Comparison of ENCODE assay signal across 14 mouse cellular contexts in the genomic region with DNA sequence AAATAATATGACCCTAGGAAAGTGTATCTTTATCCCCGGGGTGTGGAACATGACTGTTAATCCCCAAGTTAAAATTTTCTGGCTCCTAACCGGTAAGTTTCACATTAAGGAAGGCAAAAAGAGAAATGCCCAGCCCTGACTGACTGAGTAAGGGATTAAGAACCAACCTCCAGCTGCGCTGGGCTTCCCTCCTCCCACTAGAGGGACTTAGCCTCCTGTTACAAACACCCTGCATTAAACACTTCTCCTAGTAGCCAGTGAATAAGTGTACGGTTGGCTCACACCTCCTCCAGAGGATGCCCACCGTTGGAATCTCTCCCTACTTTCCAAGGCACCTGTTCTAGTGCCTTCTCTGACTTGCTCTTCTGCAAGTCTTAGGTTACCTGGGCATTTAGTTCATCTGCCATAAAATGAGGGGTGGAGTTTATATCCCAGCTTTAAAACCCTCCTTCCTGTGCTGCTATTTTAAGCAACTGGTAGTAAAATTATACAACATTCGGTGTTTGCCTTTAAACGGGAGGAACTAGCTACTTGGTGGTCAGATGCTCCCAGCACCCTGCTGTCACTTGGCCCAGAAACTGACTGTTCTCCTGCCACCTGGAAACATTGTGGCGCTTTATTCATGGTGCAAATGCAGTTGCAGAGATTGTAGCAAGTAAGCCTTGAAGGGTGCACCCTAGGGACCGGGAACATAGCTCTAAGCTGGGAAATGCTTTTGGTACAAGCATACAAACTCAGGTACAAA. TPM values are rescaled to one million over a fixed set of nuclear protein-coding genes. Genes with fewer than 3 reads are reported as not detected.
DNase-seq lines count a peak whose midpoint lies in the region; ATAC-seq and TF ChIP-seq lines count a peak whose summit lies in the region.
"Had no signal": no experiment of that assay in that cellular context is flagged by ENCODE, and none has a peak within 500 bp of the region (broad histone marks: within the 10 kb centered on the region; RNA-seq: fewer than 3 reads in every experiment).

No protein-coding gene starts in this region.

- peaks cover 17% of the 10 kb centered on the region for H3K4me1 ChIP-seq in embryonic facial prominence, embryonic 14.5 days (ENCODE audit: control insufficient read depth, insufficient read depth, low read length)
- peaks cover 28% of the 10 kb centered on the region for H3K4me1 ChIP-seq in embryonic facial prominence, embryonic 10.5 days
- H3K4me1 ChIP-seq: liver, embryonic 13.5 days had no signal

- in situ Hi-C loops in Patski (cut with MboI; ENCODE audit: low pct_unique_long_range_greater_than_20kb) = loop anchor here (10.0 kb wide), 1 partner anchor 599 kb away; no protein-coding TSS in a partner anchor

- H3K9ac ChIP-seq in embryonic facial prominence, embryonic 14.5 days (ENCODE audit: low read depth, low read length) = no peak overlapping the region
- H3K9ac ChIP-seq: embryonic facial prominence, embryonic 12.5 days; forebrain, embryonic 15.5 days; hindbrain, embryonic 14.5 days; liver, embryonic 13.5 days had no signal

- no peaks in the 10 kb centered on the region for H3K9me3 ChIP-seq in embryonic facial prominence, embryonic 14.5 days (ENCODE audit: control insufficient read depth, low read length)
- H3K9me3 ChIP-seq in embryonic facial prominence, embryonic 10.5 days = no peaks in the 10 kb centered on the region
- H3K9me3 ChIP-seq: embryonic facial prominence, embryonic 12.5 days; forebrain, embryonic 15.5 days; liver, embryonic 13.5 days had no signal

- no peaks in the 10 kb centered on the region for H3K36me3 ChIP-seq in embryonic facial prominence, embryonic 14.5 days (ENCODE audit: control insufficient read depth, insufficient read depth, low read length)
- no peaks in the 10 kb centered on the region for H3K36me3 ChIP-seq in embryonic facial prominence, embryonic 10.5 days (replicated peaks)
- H3K36me3 ChIP-seq: embryonic facial prominence, embryonic 12.5 days; forebrain, embryonic 15.5 days; liver, embryonic 13.5 days had no signal

- CTCF ChIA-PET in Patski (lab: Charles Lee) = interaction anchor here (0.9 to 2.0 kb wide), 4 partner anchors 16 to 75 kb away, joined by 3 to 5 read pairs (median 3); no protein-coding TSS in a partner anchor

- 35% methylated on average over 9 of the region's 9 CpGs for WGBS in embryonic facial prominence, embryonic 14.5 days
- 40% methylated on average over 9 of the region's 9 CpGs for WGBS in embryonic facial prominence, embryonic 10.5 days

- no peak overlapping the region for H3K27ac ChIP-seq in embryonic facial prominence, embryonic 14.5 days (replicated peaks; ENCODE audit: low read depth, low read length)
- no peak overlapping the region for H3K27ac ChIP-seq in embryonic facial prominence, embryonic 10.5 days (replicated peaks)
- H3K27ac ChIP-seq: embryonic facial prominence, embryonic 12.5 days; forebrain, embryonic 15.5 days; hindbrain, embryonic 14.5 days; liver, embryonic 13.5 days; macrophage had no signal

- peaks cover 15% of the 10 kb centered on the region; the same call in 1 of the 2 replicates for H3K27me3 ChIP-seq in embryonic facial prominence, embryonic 14.5 days (replicated peaks; ENCODE audit: control insufficient read depth, insufficient read depth, low read length)
- peaks cover 45% of the 10 kb centered on the region for H3K27me3 ChIP-seq in embryonic facial prominence, embryonic 10.5 days (replicated peaks; ENCODE audit: low read depth, poor library complexity, severe bottlenecking)
- H3K27me3 ChIP-seq in Patski = no peaks in the 10 kb centered on the region
- H3K27me3 ChIP-seq: liver, embryonic 13.5 days had no signal

- no peak overlapping the region for H3K4me3 ChIP-seq in embryonic facial prominence, embryonic 14.5 days (ENCODE audit: low read depth, low read length)
- no peak overlapping the region for H3K4me3 ChIP-seq in embryonic facial prominence, embryonic 10.5 days
- H3K4me3 ChIP-seq: embryonic facial prominence, embryonic 12.5 days; forebrain, embryonic 15.5 days; liver, embryonic 13.5 days had no signal

- ATAC-seq in embryonic facial prominence, embryonic 14.5 days (ENCODE audit: low read depth) = peak; percentile 58; the same call in 1 of the 2 replicates
- ATAC-seq in Patski = peak; percentile 72
- ATAC-seq: forebrain, embryonic 15.5 days had no signal

- TF ChIP-seq CTCF in Patski (IDR thresholded peaks at IDR 0.05) = no peak

- POLR2A ChIA-PET in Patski (lab: Charles Lee) = no interaction called here

- H3K4me2 ChIP-seq in embryonic facial prominence, embryonic 14.5 days (ENCODE audit: low read depth, low read length) = no peak overlapping the region
- H3K4me2 ChIP-seq: embryonic facial prominence, embryonic 12.5 days; forebrain, embryonic 15.5 days; heart, embryonic 11.5 days; hindbrain, embryonic 14.5 days; liver, embryonic 13.5 days had no signal

- DNase-seq in embryonic facial prominence, embryonic 14.5 days (ENCODE audit: low spot score) = peak; percentile 59
- no peak for DNase-seq in embryonic facial prominence, embryonic 10.5 days (ENCODE audit: low spot score)
- no peak for DNase-seq in Patski (ENCODE audit: low read depth, low spot score)
- peak; percentile 87 to 88 for DNase-seq in cerebellum, postnatal 25 days
- peak; percentile 23 for DNase-seq in kidney, postnatal 10 days
- DNase-seq in layer of hippocampus, adult 18-20 months (ENCODE audit: low spot score in 2 of 2) = no peak
- DNase-seq in urinary bladder, adult 2 months (ENCODE audit: low spot score) = no peak
- no peak for DNase-seq in thymus, postnatal 0 days (ENCODE audit: low spot score)
- DNase-seq: liver, embryonic 13.5 days had no signal

RNA-seq across cellular contexts. Expression of a gene that starts 8.2 kb away (rescaled TPM):
- polyA plus RNA-seq in embryonic facial prominence, embryonic 14.5 days (2014; fragmentation: Nextera tagmentation; extraction: Ambion mirVana) = 2.7 and 4.5 TPM in 2 replicates
- 2.9 and 3.6 TPM in 2 replicates for polyA plus RNA-seq in embryonic facial prominence, embryonic 10.5 days (2016; fragmentation: Nextera tagmentation; extraction: Ambion mirVana)
- polyA plus RNA-seq in Patski (2021) = 0.21 TPM
- total RNA-seq in layer of hippocampus, adult 18-20 months (2021) = 1 to 10 TPM in 1 of 2 experiments, under 1 TPM in 1; 0.74 to 1.0 TPM
- 2.4 and 2.8 TPM in 2 replicates for polyA plus RNA-seq in urinary bladder, adult 2 months (2012; rRNA removed)
- polyA plus RNA-seq in thymus, postnatal 0 days (2015; fragmentation: Nextera tagmentation; extraction: Ambion mirVana) = 0.91 and 1.4 TPM in 2 replicates

Comparison
In these comparisons a context has a peak if more than half of its experiments do, and no peak if none do; other contexts are left out.
1. DNase-seq: peak in embryonic facial prominence, embryonic 14.5 days (single experiment), cerebellum, postnatal 25 days (2 of 2) and kidney, postnatal 10 days (single experiment); none in embryonic facial prominence, embryonic 10.5 days (single experiment), Patski (single experiment), layer of hippocampus, adult 18-20 months (0 of 2), urinary bladder, adult 2 months (single experiment) and thymus, postnatal 0 days (single experiment).